Mouse (Mus musculus): ENCODE results near the gene Cenpf.

GRCm38 (mm10) chr1:189633791-189634190, 54.1 kb downstream of the Cenpf start:
- no peak for TF ChIP-seq CTCF (IDR thresholded peaks at IDR 0.05; ENCODE audit: low read depth)
- no peak for TF ChIP-seq EP300 (IDR thresholded peaks at IDR 0.05; ENCODE audit: low read depth)

All from liver, embryonic 14.5 days (tissue).